Mouse (Mus musculus) hindbrain, embryonic 13.5 days (tissue): ENCODE measurements around the gene Vtcn1. TPM values are rescaled to one million over a fixed set of nuclear protein-coding genes. Genes with fewer than 3 reads are reported as not detected.

Source experiments
- ATAC-seq: fragments of 200-750 bp; cut with Nextera tagmentation; 2 replicates; pipeline ENCODE4 v1.8.0; 2017; ENCODE audit warnings: moderate TSS enrichment; ENCODE audit not compliant: low FRiP score
- H3K27ac ChIP-seq: fragments of 300-500 bp; sonication (generic); 2 replicates; pipeline ENCODE4 v1.5.1; 2015; ENCODE audit warnings: inconsistent platforms, mild to moderate bottlenecking, moderate library complexity
- H3K27me3 ChIP-seq: fragments of 300-500 bp; sonication (generic); 2 replicates; pipeline ENCODE4 v1.6.1; 2015; ENCODE audit warnings: mild to moderate bottlenecking, inconsistent platforms
- H3K36me3 ChIP-seq: fragments of 300-500 bp; sonication (generic); 2 replicates; pipeline ENCODE4 v1.6.1; 2015; ENCODE audit warnings: mild to moderate bottlenecking, inconsistent platforms
- H3K4me1 ChIP-seq: fragments of 300-500 bp; sonication (generic); replicated peaks from 2 replicates; pipeline ENCODE4 v1.6.1; 2015; ENCODE audit warnings: inconsistent platforms
- H3K4me2 ChIP-seq: fragments of 300-500 bp; sonication (generic); 2 replicates; pipeline ENCODE4 v1.6.1; 2015; ENCODE audit warnings: inconsistent platforms, mild to moderate bottlenecking, moderate library complexity
- H3K4me3 ChIP-seq: fragments of 300-500 bp; sonication (generic); 2 replicates; pipeline ENCODE4 v1.5.1; 2015; ENCODE audit warnings: mild to moderate bottlenecking, inconsistent platforms
- H3K9ac ChIP-seq: fragments of 300-500 bp; sonication (generic); 2 replicates; pipeline ENCODE4 v1.6.1; 2015; ENCODE audit warnings: mild to moderate bottlenecking, inconsistent platforms
- H3K9me3 ChIP-seq: fragments of 300-500 bp; sonication (generic); 2 replicates; pipeline ENCODE4 v1.6.1; 2016; ENCODE audit warnings: inconsistent platforms
- WGBS: fragments of 180-500 bp; shearing (Covaris S2); methylation state at CpG from one replicate; pipeline ENCODE4 v1.1.7; 2015; 5-methylcytosine and 5-hydroxymethylcytosine counted together
- polyA plus RNA-seq: library from polyadenylated mRNA; unstranded; fragments of >200 nt; fragmentation: Nextera tagmentation; extraction: Ambion mirVana; gene quantifications from 2 replicates; pipeline ENCODE4 v1.2.1, GENCODE M21; 2015

The Vtcn1 gene
- polyA plus RNA-seq, 1 experiment from 2014 or later, result not detected

GRCm38 (mm10) chr3:100932077-100932944, 107.1 kb downstream of the Vtcn1 start:
- no peak for ATAC-seq
- Histone ChIP-seq H3K4me2 (no peak overlapping the region), H3K4me1 (0 out of 2 replicates have a peak, but pooled peaks cover 5% of the 10 kb centered on the region), H3K36me3 (peaks cover 90% of the 10 kb centered on the region), H3K27ac (no peak overlapping the region), H3K4me3 (no peak overlapping the region), H3K9ac (no peak overlapping the region), H3K9me3 (no peaks in the 10 kb centered on the region), H3K27me3 (no peaks in the 10 kb centered on the region)
- 75% methylated on average over 11 of the region's 11 CpGs for WGBS

GRCm38 (mm10) chr3:100935521-100935920, 110.3 kb downstream of the Vtcn1 start:
- no peak for ATAC-seq
- Histone ChIP-seq H3K36me3 (peaks cover 82% of the 10 kb centered on the region), H3K27ac (no peak overlapping the region)

DNA sequence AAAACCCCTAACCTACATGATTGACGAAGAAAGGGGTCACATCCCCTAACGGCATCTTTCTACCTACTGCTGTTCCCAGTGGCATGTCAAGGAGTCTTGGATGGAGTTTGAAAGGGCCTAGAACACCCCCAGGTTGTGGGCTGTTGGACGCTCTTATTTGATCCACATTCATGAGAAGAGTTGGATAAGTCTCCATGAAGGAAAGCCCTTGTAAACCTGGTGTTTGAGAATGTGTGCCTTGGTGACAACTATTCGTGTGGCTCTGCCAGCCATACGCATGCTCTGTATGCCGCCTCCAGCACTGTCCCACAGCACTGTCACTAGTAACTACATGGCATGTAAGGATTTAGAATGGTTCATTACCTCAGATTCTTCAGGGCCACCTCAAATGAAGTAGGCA, 110.9 kb downstream of the Vtcn1 start:
- 94% methylated on average over 6 of the region's 6 CpGs for WGBS
- H3K9ac ChIP-seq, result no peak overlapping the region
- H3K27me3 ChIP-seq, result no peaks in the 10 kb centered on the region
- no peaks in the 10 kb centered on the region for H3K9me3 ChIP-seq
- H3K4me2 ChIP-seq, result no peak overlapping the region
- no peak overlapping the region for H3K27ac ChIP-seq
- peaks cover 82% of the 10 kb centered on the region for H3K36me3 ChIP-seq
- H3K4me1 ChIP-seq, result no peaks in the 10 kb centered on the region
- H3K4me3 ChIP-seq, result no peak overlapping the region
- no peak for ATAC-seq

More at GRCm38 (mm10) chr3:100935521-100935920, 110.3 kb downstream of the Vtcn1 start:
- no peaks in the 10 kb centered on the region for H3K9me3 ChIP-seq
- H3K4me2 ChIP-seq, result no peak overlapping the region
- no peak overlapping the region for H3K4me3 ChIP-seq
- no peak overlapping the region for H3K9ac ChIP-seq
- H3K4me1 ChIP-seq, result no peaks in the 10 kb centered on the region
- WGBS, result 98% methylated on average over 6 of the region's 6 CpGs
- H3K27me3 ChIP-seq, result no peaks in the 10 kb centered on the region

- ATAC-seq, result no peak
- Histone ChIP-seq H3K4me2 (no peak overlapping the region), H3K36me3 (peaks cover 71% of the 10 kb centered on the region)
These were observed 113.0 kb downstream of the Vtcn1 start for GRCm38 (mm10) chr3:100938211-100938610.

DNA sequence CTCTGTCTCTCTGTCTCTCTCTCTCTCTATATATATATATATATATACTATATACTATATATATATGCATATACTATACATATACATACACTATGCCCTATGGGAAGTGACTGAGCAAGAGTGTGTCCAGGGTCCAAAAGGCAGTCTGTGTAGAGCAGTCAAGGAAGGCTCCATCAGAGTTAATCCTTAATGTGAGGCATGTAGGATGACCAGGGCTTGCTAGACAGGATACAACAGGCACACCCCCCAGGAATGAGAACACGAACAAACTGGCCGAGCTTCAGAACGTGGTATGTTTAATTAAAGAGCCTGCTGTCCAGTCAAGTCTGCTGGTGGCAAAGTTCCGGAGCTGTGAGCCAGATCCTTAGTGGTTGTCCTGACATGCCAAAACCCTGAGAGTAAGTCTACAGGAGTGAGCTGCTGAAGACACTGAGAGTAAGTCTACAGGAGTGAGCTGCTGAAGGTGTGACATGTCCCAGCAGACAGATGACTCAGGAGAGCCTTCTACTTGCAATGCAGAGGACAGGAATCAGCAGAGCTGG, 115.3 kb downstream of the Vtcn1 start:
- Histone ChIP-seq H3K4me3 (no peak overlapping the region), H3K36me3 (peaks cover 69% of the 10 kb centered on the region), H3K4me1 (no peaks in the 10 kb centered on the region), H3K27me3 (no peaks in the 10 kb centered on the region), H3K27ac (no peak overlapping the region), H3K9ac (no peak overlapping the region), H3K4me2 (no peak overlapping the region), H3K9me3 (no peaks in the 10 kb centered on the region)
- no peak for ATAC-seq
- 93% methylated on average over 4 of the region's 4 CpGs for WGBS

More at GRCm38 (mm10) chr3:100938211-100938610, 113.0 kb downstream of the Vtcn1 start:
- 88% methylated on average over 4 of the region's 4 CpGs for WGBS
- Histone ChIP-seq H3K27ac (no peak overlapping the region), H3K27me3 (no peaks in the 10 kb centered on the region), H3K4me3 (no peak overlapping the region), H3K9ac (no peak overlapping the region), H3K9me3 (no peaks in the 10 kb centered on the region), H3K4me1 (no peaks in the 10 kb centered on the region)

Other genes starting within 250 kb of the Vtcn1 start
- gene Man1a2, start 140.0 kb upstream of the Vtcn1 start, polyA plus RNA-seq, result 44.6 and 45.2 TPM in 2 replicates
- gene Trim45, start 96.7 kb downstream of the Vtcn1 start, polyA plus RNA-seq, result 7.5 and 8.3 TPM in 2 replicates
- 6.3 and 6.5 TPM in 2 replicates for gene Ttf2, start 144.2 kb downstream of the Vtcn1 start, polyA plus RNA-seq
- gene Cd101, start 204.1 kb downstream of the Vtcn1 start, polyA plus RNA-seq, result 0.12 TPM in 1 of 2 replicates, not detected in the other